Mouse (Mus musculus): ENCODE results near the gene Zfp217.

DNA sequence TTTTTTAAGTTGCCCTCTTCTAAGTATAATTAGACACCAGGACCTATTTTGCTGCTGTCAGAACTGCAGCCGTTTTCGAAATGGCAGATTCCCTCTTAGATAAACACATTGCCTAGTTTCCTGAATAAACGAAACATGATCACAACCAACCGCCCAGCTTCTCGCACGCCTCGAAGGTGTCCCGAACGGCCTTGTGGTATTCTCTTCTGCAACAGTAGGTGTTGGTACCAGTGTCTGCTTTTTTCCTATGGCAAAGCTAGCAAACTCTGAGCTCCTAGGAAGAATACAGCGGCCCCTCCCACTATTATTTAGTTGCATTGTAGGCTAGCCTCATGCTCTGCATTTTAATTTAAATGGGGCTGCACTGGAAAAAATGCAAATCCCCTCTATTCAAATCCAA is 45.3 kb upstream of the Zfp217 start:
- TF ChIP-seq CTCF (IDR thresholded peaks at IDR 0.05; ENCODE audit: low read depth) (no peak), EP300 (optimal IDR thresholded peaks at IDR 0.05) (no peak)
